Mouse (Mus musculus): ENCODE measurements around the gene Abcd1. TPM values are rescaled to one million over a fixed set of nuclear protein-coding genes. Genes with fewer than 3 reads are reported as not detected.
A peak's percentile ranks its signal among the peaks of the same experiment; 100 is the strongest.

Gene Abcd1
- polyA plus RNA-seq, 1 experiment from 2014 or later: 34.7 TPM

DNA sequence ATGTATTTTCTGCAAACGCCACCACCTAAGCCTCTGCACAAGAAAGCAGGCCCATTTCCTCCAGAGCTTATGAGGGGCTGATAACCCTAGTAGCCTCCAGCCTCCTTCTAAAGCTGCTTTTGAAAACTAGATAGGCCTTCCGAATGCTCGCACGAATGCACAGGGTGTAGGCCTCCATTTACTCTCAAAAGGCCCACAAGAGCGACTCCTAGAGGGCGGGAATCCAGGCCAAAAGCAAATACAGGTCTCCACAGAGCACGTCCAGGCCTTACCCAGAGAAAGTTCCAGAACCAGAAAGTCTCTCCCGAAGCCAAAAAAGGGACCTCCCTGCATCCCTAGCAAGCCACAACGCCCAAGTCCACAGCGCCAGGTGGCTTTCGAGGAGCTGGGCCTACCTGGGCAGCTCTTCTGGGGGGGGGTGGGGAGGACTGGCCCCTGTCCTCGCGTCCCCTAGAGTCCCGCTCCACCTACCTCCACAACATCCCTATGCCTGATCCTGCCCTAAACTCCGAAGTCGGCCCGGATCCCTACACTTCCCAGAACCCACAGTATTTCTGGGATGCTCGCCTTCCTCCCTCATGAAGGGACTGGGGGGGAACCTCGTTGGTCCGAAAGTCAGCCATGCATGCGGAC is 805 bp upstream of the Abcd1 start:
- Histone ChIP-seq H3K36me3 (ENCODE audit: insufficient read depth, low read length) (no peaks in the 10 kb centered on the region), H3K9ac (replicated peaks; ENCODE audit: low read depth) (peak overlapping the region; percentile 43), H3K4me2 (replicated peaks; ENCODE audit: low read depth, low read length) (peak overlapping the region; percentile 54), H3K4me3 (ENCODE audit: low read depth, low read length) (peak overlapping the region; percentile 51), H3K27ac (ENCODE audit: low read length) (peak overlapping the region; percentile 86), H3K4me1 (ENCODE audit: insufficient read depth, low read depth, low read length) (no peaks in the 10 kb centered on the region), H3K9me3 (ENCODE audit: low read length) (no peaks in the 10 kb centered on the region), H3K27me3 (replicated peaks; ENCODE audit: insufficient read depth, low read length) (no peaks in the 10 kb centered on the region)
- TF ChIP-seq EP300 (IDR thresholded peaks at IDR 0.05): no peak
- TF ChIP-seq CTCF (IDR thresholded peaks at IDR 0.05): peak; percentile 50
- peak; percentile 5; the same call in 1 of the 2 replicates for ATAC-seq
- DNase-seq (ENCODE audit: low spot score): peak; percentile 49
- WGBS: 20% methylated on average over 14 of the region's 21 CpGs

DNA sequence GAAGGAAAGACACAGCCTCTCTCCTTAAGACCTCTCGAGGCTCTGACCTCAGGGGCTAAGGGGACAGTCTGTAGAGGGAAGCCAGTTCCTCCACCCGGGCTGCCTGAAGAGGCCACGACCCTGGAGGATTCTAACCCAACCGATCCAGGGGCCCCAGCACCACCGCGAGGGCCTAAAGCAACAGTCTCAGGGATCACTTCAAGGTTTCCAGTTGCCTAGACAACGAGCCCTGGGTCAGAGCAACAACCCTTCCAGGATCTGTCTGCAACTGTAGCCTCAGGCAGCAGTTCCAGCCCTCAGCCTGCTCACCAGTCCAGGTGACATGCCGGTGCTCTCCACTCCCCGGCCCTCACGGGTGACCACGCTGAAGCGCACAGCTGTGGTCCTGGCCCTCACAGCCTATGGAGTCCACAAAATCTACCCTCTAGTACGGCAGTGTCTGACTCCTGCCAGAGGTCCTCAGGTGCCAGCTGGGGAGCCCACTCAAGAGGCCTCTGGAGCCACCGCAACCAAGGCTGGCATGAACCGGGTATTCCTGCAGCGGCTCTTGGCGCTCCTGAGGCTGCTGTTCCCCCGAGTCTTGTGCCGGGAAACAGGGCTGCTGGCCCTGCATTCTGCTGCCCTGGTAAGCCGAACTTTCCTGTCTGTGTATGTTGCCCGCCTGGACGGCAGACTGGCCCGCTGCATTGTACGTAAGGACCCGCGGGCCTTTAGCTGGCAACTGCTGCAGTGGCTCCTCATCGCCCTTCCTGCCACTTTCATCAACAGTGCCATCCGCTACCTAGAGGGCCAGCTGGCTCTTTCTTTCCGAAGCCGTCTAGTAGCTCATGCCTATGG is 530 bp downstream of the Abcd1 start:
- 20% methylated on average over 30 of the region's 30 CpGs for WGBS
- DNase-seq (ENCODE audit: low spot score) (no peak), ATAC-seq (no peak; the same call in 1 of the 2 replicates)

DNA sequence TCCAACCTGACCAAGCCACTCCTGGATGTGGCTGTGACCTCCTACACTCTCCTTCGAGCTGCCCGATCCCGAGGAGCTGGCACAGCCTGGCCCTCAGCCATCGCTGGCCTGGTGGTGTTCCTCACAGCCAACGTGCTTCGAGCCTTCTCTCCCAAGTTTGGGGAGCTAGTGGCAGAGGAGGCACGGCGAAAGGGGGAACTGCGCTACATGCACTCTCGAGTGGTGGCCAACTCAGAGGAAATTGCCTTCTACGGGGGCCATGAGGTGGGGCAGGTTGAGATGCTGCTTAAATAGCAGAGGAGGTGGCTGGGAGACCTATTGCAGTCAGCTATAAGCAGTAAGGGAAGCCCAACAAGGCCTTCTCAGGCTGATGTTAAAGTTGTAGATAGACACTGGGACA is 1.3 kb downstream of the Abcd1 start:
- H3K27me3 ChIP-seq (replicated peaks; ENCODE audit: insufficient read depth, low read length): no peaks in the 10 kb centered on the region
- TF ChIP-seq EP300 (IDR thresholded peaks at IDR 0.05): no peak
- no peak for TF ChIP-seq CTCF (IDR thresholded peaks at IDR 0.05)
- peak overlapping the region; percentile 61 for H3K4me2 ChIP-seq (replicated peaks; ENCODE audit: low read depth, low read length)
- WGBS: 36% methylated on average over 11 of the region's 11 CpGs
- H3K9ac ChIP-seq (replicated peaks; ENCODE audit: low read depth): peak overlapping the region; percentile 39
- H3K9me3 ChIP-seq (ENCODE audit: low read length): no peaks in the 10 kb centered on the region
- ATAC-seq (no peak), DNase-seq (ENCODE audit: low spot score) (peak; percentile 7)
- no peaks in the 10 kb centered on the region for H3K4me1 ChIP-seq (ENCODE audit: insufficient read depth, low read depth, low read length)
- H3K36me3 ChIP-seq (ENCODE audit: insufficient read depth, low read length): no peaks in the 10 kb centered on the region
- peak overlapping the region; percentile 87 for H3K27ac ChIP-seq (ENCODE audit: low read length)
- H3K4me3 ChIP-seq (ENCODE audit: low read depth, low read length): peak overlapping the region; percentile 51

More for the DNA sequence above, 530 bp downstream of the Abcd1 start:
- Histone ChIP-seq H3K4me3 (ENCODE audit: low read depth, low read length) (peak overlapping the region; percentile 51), H3K27ac (ENCODE audit: low read length) (peak overlapping the region; percentile 87), H3K27me3 (replicated peaks; ENCODE audit: insufficient read depth, low read length) (no peaks in the 10 kb centered on the region), H3K9ac (replicated peaks; ENCODE audit: low read depth) (peak overlapping the region; percentile 39), H3K4me2 (replicated peaks; ENCODE audit: low read depth, low read length) (peak overlapping the region; percentile 61), H3K9me3 (ENCODE audit: low read length) (no peaks in the 10 kb centered on the region), H3K36me3 (ENCODE audit: insufficient read depth, low read length) (no peaks in the 10 kb centered on the region), H3K4me1 (ENCODE audit: insufficient read depth, low read depth, low read length) (no peaks in the 10 kb centered on the region)
- no peak for TF ChIP-seq EP300 (IDR thresholded peaks at IDR 0.05)
- TF ChIP-seq CTCF (IDR thresholded peaks at IDR 0.05): no peak

DNA sequence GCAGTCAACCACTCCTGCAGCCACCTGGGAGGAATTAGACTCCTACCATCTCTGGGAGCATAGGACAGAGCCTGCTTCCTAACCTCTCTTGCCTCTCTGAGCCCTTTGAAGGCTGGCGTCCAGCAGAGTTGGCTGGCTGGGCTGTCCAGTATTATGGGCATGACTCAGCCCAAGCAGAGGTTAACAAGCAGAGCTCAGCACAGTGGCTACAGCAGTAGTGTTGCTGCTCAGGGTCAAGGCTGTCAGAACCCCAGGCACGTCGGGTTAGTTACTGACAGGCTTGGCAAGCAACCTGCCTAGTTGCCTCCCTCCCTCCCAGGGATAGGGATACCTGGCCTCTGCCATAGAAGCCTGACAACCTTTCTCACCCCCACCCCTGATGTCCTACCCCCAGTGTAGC is 1.9 kb downstream of the Abcd1 start:
- no peaks in the 10 kb centered on the region for H3K4me1 ChIP-seq (ENCODE audit: insufficient read depth, low read depth, low read length)
- H3K27ac ChIP-seq (ENCODE audit: low read length): peak overlapping the region; percentile 87
- TF ChIP-seq CTCF (IDR thresholded peaks at IDR 0.05) (no peak), EP300 (IDR thresholded peaks at IDR 0.05) (no peak)
- no peaks in the 10 kb centered on the region for H3K27me3 ChIP-seq (replicated peaks; ENCODE audit: insufficient read depth, low read length)
- ATAC-seq (no peak), DNase-seq (ENCODE audit: low spot score) (peak; percentile 13)
- H3K4me2 ChIP-seq (replicated peaks; ENCODE audit: low read depth, low read length): peak overlapping the region; percentile 61
- WGBS: 44% methylated on average over 3 of the region's 3 CpGs
- H3K36me3 ChIP-seq (ENCODE audit: insufficient read depth, low read length): no peaks in the 10 kb centered on the region
- H3K9ac ChIP-seq (replicated peaks; ENCODE audit: low read depth): no peak overlapping the region
- no peaks in the 10 kb centered on the region for H3K9me3 ChIP-seq (ENCODE audit: low read length)
- H3K4me3 ChIP-seq (ENCODE audit: low read depth, low read length): no peak overlapping the region

DNA sequence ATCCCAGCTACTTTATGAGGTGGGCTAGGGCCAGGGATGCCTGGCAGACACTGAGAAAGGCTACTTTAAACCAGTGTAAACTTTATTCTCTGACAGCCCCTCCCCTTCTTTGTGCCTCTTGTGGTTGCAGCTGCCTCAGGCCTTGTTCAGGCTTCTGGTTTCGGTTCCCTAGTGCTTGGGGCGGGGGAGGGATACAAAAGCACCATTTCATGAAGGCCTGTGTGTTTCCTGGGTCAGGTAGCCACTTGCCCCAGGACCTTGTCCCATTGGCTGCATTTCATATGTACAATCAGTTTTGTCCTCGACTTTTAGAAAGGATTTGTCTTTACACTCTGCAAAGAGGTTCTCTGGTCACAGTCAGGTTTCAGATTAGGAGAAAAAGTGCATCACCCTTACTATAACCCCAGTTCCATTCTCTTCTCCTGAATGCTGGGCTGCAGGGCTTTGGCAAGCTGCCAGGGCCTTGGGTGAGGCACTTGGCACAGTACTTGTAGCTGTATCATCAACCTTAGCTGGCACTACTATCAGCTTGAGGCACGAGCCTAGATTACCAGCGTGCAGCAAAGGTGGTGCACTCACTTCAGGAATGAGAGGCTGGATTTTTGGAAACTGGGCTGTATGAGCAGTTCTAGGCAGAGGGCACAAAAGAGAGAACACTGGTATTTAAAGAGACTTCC is 2.4 kb downstream of the Abcd1 start:
- DNase-seq (ENCODE audit: low spot score): peak; percentile 42
- Histone ChIP-seq H3K27ac (ENCODE audit: low read length) (peak overlapping the region; percentile 87), H3K9ac (replicated peaks; ENCODE audit: low read depth) (no peak overlapping the region), H3K4me1 (ENCODE audit: insufficient read depth, low read depth, low read length) (no peaks in the 10 kb centered on the region), H3K9me3 (ENCODE audit: low read length) (no peaks in the 10 kb centered on the region), H3K4me2 (replicated peaks; ENCODE audit: low read depth, low read length) (peak overlapping the region; percentile 61), H3K4me3 (ENCODE audit: low read depth, low read length) (no peak overlapping the region), H3K27me3 (replicated peaks; ENCODE audit: insufficient read depth, low read length) (no peaks in the 10 kb centered on the region), H3K36me3 (ENCODE audit: insufficient read depth, low read length) (no peaks in the 10 kb centered on the region)
- ATAC-seq: no peak
- TF ChIP-seq CTCF (IDR thresholded peaks at IDR 0.05) (no peak), EP300 (IDR thresholded peaks at IDR 0.05) (no peak)
- WGBS: 19% methylated on average over 5 of the region's 5 CpGs

DNA sequence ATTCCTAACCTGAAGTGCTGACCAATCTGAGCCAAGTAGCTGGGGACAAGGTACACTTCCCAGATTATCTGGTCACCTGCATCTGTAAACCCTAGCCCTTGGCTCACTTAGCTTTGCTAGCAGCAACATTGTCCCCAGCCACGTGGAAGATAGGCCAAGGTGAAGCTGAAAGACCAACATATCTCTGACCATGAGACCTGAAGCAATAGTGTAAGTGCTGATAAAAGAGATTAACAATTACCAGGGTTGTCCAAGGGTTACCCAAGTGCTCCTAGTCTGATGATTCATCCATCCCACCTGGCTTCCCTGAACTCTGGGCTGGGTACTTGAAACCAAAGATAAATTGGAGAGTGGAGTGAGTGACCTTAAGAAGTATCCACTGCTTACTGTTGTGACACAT is 14.5 kb downstream of the Abcd1 start:
- TF ChIP-seq CTCF (IDR thresholded peaks at IDR 0.05) (no peak), EP300 (IDR thresholded peaks at IDR 0.05) (no peak)

More for the DNA sequence above, 14.5 kb downstream of the Abcd1 start:
- Histone ChIP-seq H3K27me3 (replicated peaks; ENCODE audit: insufficient read depth, low read length) (no peaks in the 10 kb centered on the region), H3K27ac (ENCODE audit: low read length) (no peak overlapping the region), H3K4me3 (ENCODE audit: low read depth, low read length) (no peak overlapping the region), H3K4me1 (ENCODE audit: insufficient read depth, low read depth, low read length) (no peaks in the 10 kb centered on the region), H3K9me3 (ENCODE audit: low read length) (no peaks in the 10 kb centered on the region), H3K9ac (replicated peaks; ENCODE audit: low read depth) (no peak overlapping the region), H3K36me3 (ENCODE audit: insufficient read depth, low read length) (no peaks in the 10 kb centered on the region), H3K4me2 (replicated peaks; ENCODE audit: low read depth, low read length) (no peak overlapping the region)
- DNase-seq (ENCODE audit: low spot score): no peak
- peak; percentile 28; the same call in 1 of the 2 replicates for ATAC-seq
- WGBS: 42% methylated on average over 1 of the region's 1 CpGs

Data from lung, postnatal 0 days (tissue).